Mouse (Mus musculus) kidney, postnatal 10 days (tissue): ENCODE results near the gene Zfp648.
A peak's percentile ranks its signal among the peaks of the same experiment; 100 is the strongest.

Source experiments
- DNase-seq: peaks from one replicate; pipeline ENCODE4 v3.0.0; 2021; ENCODE audit warnings: mixed read lengths

Zfp648 gene

DNA sequence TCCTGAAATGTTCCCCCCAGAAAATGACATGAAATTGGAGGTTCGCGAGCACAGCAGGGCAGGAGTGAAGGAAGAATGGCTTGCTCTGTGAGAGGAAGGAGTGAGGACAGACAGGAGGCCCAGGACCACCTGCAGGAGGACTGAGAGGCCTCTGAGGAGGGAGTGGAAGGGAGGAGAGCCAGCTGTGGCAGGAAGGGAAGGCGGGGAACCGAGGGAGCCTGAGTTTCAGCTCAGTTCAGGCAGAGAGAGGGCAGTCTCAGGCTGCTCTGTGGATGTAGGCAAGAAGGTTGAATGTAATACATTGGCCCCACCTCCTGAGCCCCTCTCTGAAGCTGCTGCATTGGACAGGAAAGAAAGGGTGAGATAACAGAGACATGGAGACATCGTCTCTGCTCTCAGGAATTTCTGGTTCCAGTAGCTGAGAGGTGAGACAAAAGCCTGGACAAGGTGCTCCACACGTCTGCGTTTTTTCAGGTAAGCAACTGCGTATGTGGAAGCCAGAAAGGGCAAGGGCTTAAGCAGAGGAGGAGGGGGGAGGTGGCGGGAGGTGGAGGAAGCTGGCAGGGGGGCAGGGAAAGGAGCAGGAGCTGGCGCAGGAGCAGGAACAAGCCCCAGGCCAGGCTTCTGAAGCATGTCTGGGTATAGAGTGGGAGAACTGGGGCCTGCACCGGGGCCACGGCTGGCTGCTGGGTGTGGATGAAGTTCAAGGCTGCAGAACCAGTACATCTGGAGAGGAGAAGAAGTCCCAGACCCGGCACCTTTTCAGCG is at the start of gene Zfp648:
Zfp648 (plus strand) TSS at position 233 of the 768 bp plus-strand sequence.
- DNase-seq, result peak; percentile 44

GRCm38 (mm10) chr1:154152539-154152938 is 48.4 kb upstream of the Zfp648 start:
- no peak for DNase-seq

DNA sequence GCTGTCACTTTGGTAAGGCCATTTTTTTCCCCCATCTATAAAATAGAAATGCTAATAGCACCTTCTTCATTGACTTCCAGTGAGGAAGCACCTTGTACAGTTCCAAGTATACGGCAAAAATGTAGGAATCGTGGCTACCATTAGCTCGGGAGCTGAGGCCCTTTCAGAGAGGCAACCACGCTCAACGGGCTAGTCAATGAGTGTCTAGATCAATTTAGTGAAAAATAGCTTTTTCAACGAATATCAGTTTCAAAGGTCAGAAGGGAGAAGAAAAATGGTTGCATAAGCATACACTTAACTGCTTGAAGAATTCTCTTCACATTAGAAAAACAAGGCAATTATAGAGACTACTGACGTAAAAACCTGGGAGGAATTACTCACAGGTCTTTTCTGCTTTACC is 47.2 kb upstream of the Zfp648 start:
- DNase-seq, result no peak

DNA sequence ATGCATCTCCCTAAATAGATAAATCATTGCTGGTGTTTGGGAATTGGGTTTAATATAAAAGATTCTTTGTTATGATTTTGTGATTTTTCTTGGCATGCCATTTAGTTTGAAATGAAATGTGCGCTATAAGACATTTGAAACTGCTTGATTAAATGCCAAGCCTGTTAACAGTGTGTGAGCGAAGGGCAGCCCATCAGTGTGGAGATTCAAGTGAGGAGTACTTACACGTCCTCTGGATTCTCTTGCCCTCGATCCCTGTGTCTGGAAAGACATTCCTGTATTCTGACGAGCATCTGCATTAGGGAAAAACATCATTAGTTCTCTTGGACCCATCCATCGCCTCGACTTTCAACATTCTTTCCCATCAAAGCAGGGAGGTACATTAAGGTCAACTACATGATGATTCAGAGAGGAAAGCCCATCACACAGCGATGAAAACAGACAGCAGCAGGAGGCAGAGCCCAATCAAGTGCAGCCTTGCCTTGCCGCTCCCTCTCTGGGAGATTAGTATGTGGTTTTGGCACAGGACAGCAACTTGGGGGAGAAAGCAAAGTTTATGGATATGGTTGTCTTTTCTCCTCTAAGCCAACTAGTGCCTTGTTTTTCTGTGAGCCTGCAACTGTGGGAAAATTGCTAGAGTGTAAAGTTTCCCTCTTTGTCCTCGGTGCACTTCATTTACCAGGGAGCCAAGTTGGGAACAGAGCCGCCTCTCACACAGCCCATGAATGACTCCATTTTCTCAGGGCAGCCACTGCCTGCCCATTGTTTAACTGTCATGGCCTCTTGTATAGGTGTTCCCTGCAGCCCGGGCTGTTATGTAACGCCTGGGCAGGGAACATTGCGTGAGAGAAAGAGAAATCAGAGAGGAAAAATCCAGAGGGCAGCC is 44.6 kb upstream of the Zfp648 start:
- no peak for DNase-seq

- no peak for DNase-seq
These were observed 43.9 kb upstream of the Zfp648 start for GRCm38 (mm10) chr1:154157131-154157530.

DNA sequence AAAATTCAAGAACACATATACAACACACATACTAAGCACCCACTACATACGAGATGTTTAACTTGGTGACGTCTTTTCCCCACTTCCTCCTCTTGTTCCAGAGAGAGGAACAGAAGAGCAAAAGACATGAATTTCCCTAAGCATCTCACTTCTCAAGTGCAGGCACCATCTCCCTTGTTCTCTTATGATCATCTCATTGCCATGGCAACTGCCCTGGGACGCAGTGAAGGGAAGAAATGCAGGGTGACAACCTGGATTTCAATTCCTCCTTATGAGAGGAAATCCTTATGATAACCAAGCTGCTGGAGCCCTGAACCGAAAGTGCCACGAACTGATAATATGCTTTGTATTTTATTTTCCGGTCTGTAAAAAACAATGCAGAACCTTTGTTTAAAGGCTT is 33.3 kb upstream of the Zfp648 start:
- DNase-seq, result no peak

GRCm38 (mm10) chr1:154175334-154175733 is 25.7 kb upstream of the Zfp648 start:
- no peak for DNase-seq

DNA sequence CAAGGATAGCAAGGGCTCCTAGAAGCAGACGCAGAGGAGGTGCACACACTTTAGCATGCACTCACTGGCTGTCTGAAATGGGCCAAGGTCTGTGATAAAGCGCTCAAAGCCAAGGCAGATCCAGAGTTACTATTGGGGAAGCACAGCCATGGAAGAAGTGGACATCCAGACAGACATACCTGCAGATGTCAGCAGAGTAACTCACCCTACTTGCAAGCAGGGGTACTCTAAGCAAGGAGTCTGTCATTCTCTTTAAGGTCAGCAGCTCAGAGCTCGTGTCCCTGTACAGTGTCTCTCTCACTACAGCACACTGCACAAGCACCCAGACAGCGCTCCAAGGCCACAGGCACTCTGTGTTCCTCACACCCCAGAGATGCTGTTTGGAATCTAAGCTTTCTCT is 23.2 kb upstream of the Zfp648 start:
- DNase-seq, result no peak

DNA sequence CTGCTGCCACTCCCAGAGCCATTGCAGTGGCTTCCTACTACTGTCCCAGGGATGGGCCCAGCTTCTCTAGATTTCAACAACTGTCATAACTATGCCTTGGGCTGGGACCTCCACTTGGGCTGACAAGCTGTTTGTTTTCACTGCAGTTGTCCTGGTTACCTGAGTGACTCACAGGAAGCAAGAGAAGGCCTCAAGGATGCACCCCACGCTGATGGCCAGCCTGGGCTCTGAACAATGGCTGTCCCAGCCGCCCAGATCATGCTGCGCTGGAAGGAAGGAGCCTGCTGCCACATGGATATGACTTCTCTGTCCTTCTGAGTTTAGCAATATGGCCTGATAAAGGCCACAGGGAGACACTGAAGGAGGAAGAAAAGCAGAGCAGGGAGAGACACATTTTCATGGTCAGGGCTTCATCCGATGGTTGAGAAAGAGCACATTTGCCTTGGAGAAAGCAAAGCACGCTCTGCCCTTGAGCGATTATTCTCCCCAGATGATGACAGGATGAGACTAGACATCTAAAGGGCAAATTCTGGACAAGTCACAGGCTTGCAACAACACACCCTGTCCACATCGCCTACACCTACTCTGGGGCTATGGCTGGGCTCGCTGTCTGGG is 22.3 kb upstream of the Zfp648 start:
- no peak for DNase-seq

- DNase-seq, result peak; percentile 87
These were observed 20.0 kb upstream of the Zfp648 start for GRCm38 (mm10) chr1:154180952-154181351.

- DNase-seq, result peak; percentile 41
These were observed 18.5 kb upstream of the Zfp648 start for GRCm38 (mm10) chr1:154182396-154183076.

DNA sequence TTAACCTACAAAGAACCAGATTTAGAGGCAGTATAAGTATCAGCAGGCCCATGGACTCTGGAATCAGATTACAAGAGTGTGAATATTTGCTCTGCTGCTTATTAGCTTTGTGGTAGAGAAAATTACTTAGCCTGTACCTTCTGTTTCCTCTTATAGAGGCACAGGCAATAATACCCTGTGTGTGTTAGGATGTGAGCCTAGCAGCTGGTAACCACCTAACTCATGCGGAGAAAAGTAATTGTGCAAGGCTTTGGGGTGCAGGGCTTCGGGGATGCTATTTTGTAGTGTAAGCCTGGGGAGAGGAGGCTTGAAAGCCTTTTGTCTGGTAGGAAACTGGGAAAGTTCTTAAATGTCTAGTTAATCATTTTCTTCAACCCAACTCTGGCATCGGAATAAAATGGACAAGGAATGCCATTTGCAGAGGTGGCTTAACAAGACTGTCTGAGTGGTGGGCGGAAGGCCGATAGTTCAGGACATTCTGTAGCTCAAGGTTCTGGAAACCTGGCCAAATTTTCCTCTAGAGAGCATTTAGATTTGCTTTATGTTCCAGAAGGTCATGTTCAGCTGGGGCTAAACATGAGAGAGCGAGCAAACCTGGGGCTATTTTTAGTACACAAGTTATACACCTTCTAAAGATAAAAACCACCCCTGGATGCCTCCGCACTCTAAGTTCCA is 17.8 kb upstream of the Zfp648 start:
- DNase-seq, result no peak

DNA sequence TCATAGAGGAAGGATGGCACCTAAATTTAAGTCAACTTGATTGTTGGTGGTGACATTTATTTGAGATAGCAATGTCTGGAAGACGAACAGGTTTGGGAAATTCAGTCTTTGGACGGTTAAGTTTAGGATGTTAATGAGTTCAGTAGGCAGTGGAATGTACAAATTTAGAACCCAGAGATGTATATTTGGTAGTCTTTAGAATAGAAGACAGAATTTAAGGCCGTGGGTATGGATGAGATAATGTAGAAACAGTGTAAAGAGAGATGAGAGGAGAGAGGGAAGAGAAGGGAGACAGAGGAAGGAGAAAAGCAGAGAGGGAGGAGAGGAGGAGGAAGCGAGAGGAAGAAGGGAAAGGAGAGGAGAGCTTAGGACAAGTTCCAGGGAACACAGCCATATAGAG is 12.8 kb upstream of the Zfp648 start:
- no peak for DNase-seq

DNA sequence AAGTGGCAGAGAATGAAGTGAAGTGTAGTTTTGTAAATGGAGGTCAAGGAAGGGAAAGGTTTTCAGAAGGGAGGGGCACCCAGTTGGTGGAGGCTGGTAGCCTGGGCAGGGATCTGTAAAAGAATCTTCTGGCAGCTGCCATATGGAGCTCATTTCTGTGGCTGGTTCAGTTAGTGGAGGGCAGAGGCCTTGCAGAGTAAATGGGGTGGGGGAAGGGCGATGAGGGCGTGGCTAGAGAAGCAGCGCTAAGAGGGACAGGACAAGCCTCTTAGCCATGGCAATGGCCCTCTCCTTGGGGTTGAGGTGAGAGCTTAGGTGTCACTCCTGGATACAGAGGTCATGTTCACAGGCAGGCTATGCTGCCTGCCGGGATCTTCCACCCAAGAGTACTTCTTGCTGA is 12.4 kb upstream of the Zfp648 start:
- peak; percentile 31 for DNase-seq

DNA sequence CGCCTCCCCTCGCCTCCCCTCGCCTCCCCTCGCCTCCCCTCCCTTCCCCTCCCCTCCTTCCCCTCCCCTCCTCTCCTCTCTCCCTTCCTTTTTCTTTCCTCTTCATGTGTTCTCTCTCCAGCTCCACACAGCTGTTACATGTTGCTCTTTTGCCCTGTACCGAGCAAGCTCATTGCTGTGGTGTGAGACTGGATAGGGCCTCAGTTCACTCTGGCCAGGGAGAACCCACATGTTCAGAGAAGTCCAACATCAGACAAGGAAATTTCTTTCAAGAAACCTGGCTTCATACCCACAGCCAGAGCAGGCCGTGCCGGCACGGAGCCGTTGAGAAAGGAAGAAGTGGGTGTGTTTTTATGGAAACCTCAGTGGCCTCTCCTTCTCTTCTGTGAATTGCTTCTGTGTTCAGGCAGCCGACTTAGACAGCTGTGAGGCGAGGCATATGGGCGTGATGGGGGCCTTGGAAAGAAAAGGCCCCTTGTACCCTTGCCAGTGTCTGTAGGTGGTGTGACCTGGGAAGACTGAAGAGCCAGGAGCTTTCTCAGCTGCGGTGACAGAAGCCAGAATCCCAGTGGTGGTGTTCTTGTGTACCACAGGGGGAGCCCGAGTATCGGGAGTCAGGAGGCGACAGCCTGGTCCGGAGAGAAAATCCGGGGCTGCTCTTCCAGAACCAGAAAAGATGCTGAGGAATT is 11.0 kb upstream of the Zfp648 start:
- peak; percentile 48 for DNase-seq

GRCm38 (mm10) chr1:154198896-154199295 is 2.1 kb upstream of the Zfp648 start:
- DNase-seq, result no peak

DNA sequence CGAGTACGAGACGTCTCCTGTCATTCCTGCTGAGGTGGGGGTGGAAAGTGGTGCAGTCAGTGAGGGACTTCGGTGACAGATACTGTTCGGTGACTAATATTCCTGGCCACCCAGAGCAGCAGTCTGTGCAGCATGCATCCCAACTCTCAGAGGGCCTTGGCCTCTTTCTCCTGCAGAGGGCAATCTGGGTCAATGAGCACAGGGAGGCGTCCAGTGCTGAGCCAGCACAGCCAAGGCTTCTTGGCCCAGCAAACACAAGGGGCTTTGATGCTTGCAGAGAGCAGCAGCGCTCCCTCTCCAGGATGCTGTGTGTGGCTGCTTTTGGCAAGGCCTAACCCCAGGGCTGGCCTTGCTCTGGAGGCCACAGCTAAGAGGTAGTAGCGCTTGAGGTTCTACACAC is 1.6 kb downstream of the Zfp648 start:
- peak; percentile 51 for DNase-seq

GRCm38 (mm10) chr1:154203386-154203785 is 2.4 kb downstream of the Zfp648 start:
- no peak for DNase-seq

- DNase-seq, result peak; percentile 18
These were observed 3.9 kb downstream of the Zfp648 start for GRCm38 (mm10) chr1:154204652-154205573.

GRCm38 (mm10) chr1:154219991-154220390 is 19.0 kb downstream of the Zfp648 start:
- DNase-seq, result no peak

- DNase-seq, result no peak
These were observed 19.6 kb downstream of the Zfp648 start for GRCm38 (mm10) chr1:154220566-154220965.
